Mouse (Mus musculus): ENCODE data around the gene Camkmt.

- TF ChIP-seq TAL1 (IDR thresholded peaks at IDR 0.05; ENCODE audit: low read length), result no peak
- TF ChIP-seq GATA1 (IDR thresholded peaks at IDR 0.05; ENCODE audit: low read length), result no peak
These were observed 72.4 kb downstream of the Camkmt start for GRCm38 (mm10) chr17:85162569-85163271.

Data from erythroblast, embryonic 14.5 days (primary cell).